8 mouse cellular contexts compared by ENCODE assay signal in genomic region chr5:130255017-130255720, GRCm38 (mm10). TPM values are rescaled to one million over a fixed set of nuclear protein-coding genes. Genes with fewer than 3 reads are reported as not detected.
DNase-seq lines count a peak whose midpoint lies in the region; ATAC-seq and TF ChIP-seq lines count a peak whose summit lies in the region.

TSS of gene Sbds (minus strand) at chr5:130255530.
TSS of gene Tyw1 (plus strand) at chr5:130255619.

- H3K4me2 ChIP-seq in embryonic facial prominence, embryonic 13.5 days: peak within 1 kb of the TSS; percentile 79
- peak within 1 kb of the TSS; percentile 66 for H3K4me2 ChIP-seq in limb, embryonic 12.5 days
- peak within 1 kb of the TSS; percentile 80 for H3K4me2 ChIP-seq in midbrain, embryonic 15.5 days

- peak; percentile 94 for TF ChIP-seq POLR2A in kidney, adult 2 months (IDR thresholded peaks at IDR 0.05; ENCODE audit: low read depth, low read length)
- peak; percentile 93 for TF ChIP-seq POLR2A in spleen, adult 2 months (IDR thresholded peaks at IDR 0.05; ENCODE audit: low read depth, low read length)

- WGBS in embryonic facial prominence, embryonic 13.5 days: under 1% methylated on average over 52 of the region's 52 CpGs
- WGBS in kidney, adult 2 months: under 1% methylated on average over 52 of the region's 52 CpGs
- WGBS in limb, embryonic 12.5 days: under 1% methylated on average over 52 of the region's 52 CpGs
- WGBS in midbrain, embryonic 15.5 days: under 1% methylated on average over 52 of the region's 52 CpGs
- under 1% methylated on average over 52 of the region's 52 CpGs for WGBS in spleen, adult 2 months

- peak within 1 kb of the TSS; percentile 89 for H3K9ac ChIP-seq in embryonic facial prominence, embryonic 13.5 days
- peak within 1 kb of the TSS; percentile 79 for H3K9ac ChIP-seq in limb, embryonic 12.5 days (replicated peaks)
- peak within 1 kb of the TSS; percentile 88 for H3K9ac ChIP-seq in midbrain, embryonic 15.5 days

- ATAC-seq in embryonic facial prominence, embryonic 13.5 days (ENCODE audit: insufficient number of reproducible peaks, insufficient read depth, low FRiP score, low TSS enrichment, low read depth): peak; percentile 83
- ATAC-seq in limb, embryonic 12.5 days (ENCODE audit: insufficient number of reproducible peaks, insufficient read depth, low FRiP score, low TSS enrichment, low read depth): peak; percentile 83
- ATAC-seq in midbrain, embryonic 15.5 days (replicated peaks): peak; percentile 90

- H3K27ac ChIP-seq in embryonic facial prominence, embryonic 13.5 days: peak within 1 kb of the TSS; percentile 86
- H3K27ac ChIP-seq in kidney, adult 2 months (ENCODE audit: insufficient read depth, low read depth, low read length): peak within 1 kb of the TSS; percentile 94
- peak within 1 kb of the TSS; percentile 76 for H3K27ac ChIP-seq in limb, embryonic 12.5 days
- H3K27ac ChIP-seq in midbrain, embryonic 15.5 days: peak within 1 kb of the TSS; percentile 86
- H3K27ac ChIP-seq in spleen, adult 2 months (ENCODE audit: insufficient read depth, low read length): peak within 1 kb of the TSS; percentile 91

- H3K4me3 ChIP-seq in embryonic facial prominence, embryonic 13.5 days: peak within 1 kb of the TSS; percentile 74
- H3K4me3 ChIP-seq in kidney, adult 2 months (ENCODE audit: insufficient read depth, low read depth, low read length): peak within 1 kb of the TSS; percentile 92
- H3K4me3 ChIP-seq in limb, embryonic 12.5 days (replicated peaks): peak within 1 kb of the TSS; percentile 71
- H3K4me3 ChIP-seq in midbrain, embryonic 15.5 days: peak within 1 kb of the TSS; percentile 89
- peak within 1 kb of the TSS; percentile 84 for H3K4me3 ChIP-seq in spleen, adult 2 months (ENCODE audit: extremely low read depth, insufficient read depth, insufficient read length)

- peaks cover 23% of the 10 kb centered on the region for H3K4me1 ChIP-seq in embryonic facial prominence, embryonic 13.5 days
- peaks cover 5% of the 10 kb centered on the region; the same call in 1 of the 2 replicates for H3K4me1 ChIP-seq in kidney, adult 2 months (ENCODE audit: control insufficient read depth, insufficient read depth, low read length)
- H3K4me1 ChIP-seq in limb, embryonic 12.5 days (replicated peaks): peaks cover 13% of the 10 kb centered on the region
- peaks cover 28% of the 10 kb centered on the region for H3K4me1 ChIP-seq in midbrain, embryonic 15.5 days
- H3K4me1 ChIP-seq in spleen, adult 2 months (ENCODE audit: control insufficient read depth, insufficient read depth, insufficient read length): peaks cover 2% of the 10 kb centered on the region; the same call in 1 of the 2 replicates

- H3K27me3 ChIP-seq in embryonic facial prominence, embryonic 13.5 days: no peaks in the 10 kb centered on the region
- no peaks in the 10 kb centered on the region for H3K27me3 ChIP-seq in kidney, adult 2 months (replicated peaks; ENCODE audit: control insufficient read depth, insufficient read depth, low read length)
- no peaks in the 10 kb centered on the region for H3K27me3 ChIP-seq in limb, embryonic 12.5 days
- H3K27me3 ChIP-seq in midbrain, embryonic 15.5 days (replicated peaks): no peaks in the 10 kb centered on the region
- no peaks in the 10 kb centered on the region for H3K27me3 ChIP-seq in spleen, adult 2 months (ENCODE audit: control insufficient read depth, insufficient read depth, low read length)

- no peaks in the 10 kb centered on the region for H3K9me3 ChIP-seq in embryonic facial prominence, embryonic 13.5 days
- no peaks in the 10 kb centered on the region for H3K9me3 ChIP-seq in limb, embryonic 12.5 days
- H3K9me3 ChIP-seq in midbrain, embryonic 15.5 days: no peaks in the 10 kb centered on the region

- H3K36me3 ChIP-seq in embryonic facial prominence, embryonic 13.5 days: peaks cover 32% of the 10 kb centered on the region
- peaks cover 3% of the 10 kb centered on the region; the same call in 1 of the 2 replicates for H3K36me3 ChIP-seq in kidney, adult 2 months (ENCODE audit: control insufficient read depth, insufficient read depth, low read length)
- H3K36me3 ChIP-seq in limb, embryonic 12.5 days: peaks cover 44% of the 10 kb centered on the region
- peaks cover 30% of the 10 kb centered on the region for H3K36me3 ChIP-seq in midbrain, embryonic 15.5 days (replicated peaks)
- peaks cover 25% of the 10 kb centered on the region for H3K36me3 ChIP-seq in spleen, adult 2 months (ENCODE audit: control insufficient read depth, insufficient read depth, low read length)

- no peak for TF ChIP-seq CTCF in kidney, adult 2 months (conservative IDR thresholded peaks at IDR 0.05; ENCODE audit: insufficient read depth, insufficient read length, low read depth, low read length)
- TF ChIP-seq CTCF in spleen, adult 2 months (IDR thresholded peaks at IDR 0.05; ENCODE audit: extremely low read depth, insufficient read depth, insufficient read length, insufficient replicate concordance): no peak

- peak; percentile 93 for DNase-seq in 3134 (ENCODE audit: extremely low read depth, insufficient read length, low spot score)
- peak; percentile 97 to 99 for DNase-seq in adrenal gland, postnatal 36 days
- peak; percentile 98 to 99 for DNase-seq in heart, adult 18-20 months
- DNase-seq in kidney, adult 2 months: peak; percentile 99
- DNase-seq in spleen, adult 2 months (ENCODE audit: low read depth in 1 of 2, low spot score in 2 of 2): peak; percentile 98 to 99

RNA-seq across cellular contexts. Expression of gene Sbds, which starts in this region (rescaled TPM):
- 100 to 1,000 TPM; 109 TPM for total RNA-seq in adrenal gland, postnatal 36 days (2021)
- 66.5 and 68.9 TPM in 2 replicates for polyA plus RNA-seq in embryonic facial prominence, embryonic 13.5 days (2015; fragmentation: Nextera tagmentation; extraction: Ambion mirVana)
- total RNA-seq in heart, adult 18-20 months (2021): 10 to 100 TPM; 52.0 to 55.9 TPM
- 33.7 and 40.7 TPM in 2 replicates for polyA plus RNA-seq in kidney, adult 2 months (2012; rRNA removed)
- 63.4 and 64.8 TPM in 2 replicates for polyA plus RNA-seq in limb, embryonic 12.5 days (2016; fragmentation: Nextera tagmentation; extraction: Ambion mirVana)
- polyA plus RNA-seq in midbrain, embryonic 15.5 days (2015; fragmentation: Nextera tagmentation; extraction: Ambion mirVana): 48.5 and 55.1 TPM in 2 replicates
- polyA plus RNA-seq in spleen, adult 2 months (2012; rRNA removed): 16.9 and 18.7 TPM in 2 replicates

RNA-seq across cellular contexts. Expression of gene Tyw1, which starts in this region (rescaled TPM):
- total RNA-seq in adrenal gland, postnatal 36 days (2021): 10 to 100 TPM; 28.1 to 32.3 TPM
- polyA plus RNA-seq in embryonic facial prominence, embryonic 13.5 days (2015; fragmentation: Nextera tagmentation; extraction: Ambion mirVana): 26.6 and 27.1 TPM in 2 replicates
- total RNA-seq in heart, adult 18-20 months (2021): 1 to 10 TPM; 6.4 to 9.1 TPM
- polyA plus RNA-seq in kidney, adult 2 months (2012; rRNA removed): 12.1 and 12.7 TPM in 2 replicates
- 28.4 and 31.5 TPM in 2 replicates for polyA plus RNA-seq in limb, embryonic 12.5 days (2016; fragmentation: Nextera tagmentation; extraction: Ambion mirVana)
- polyA plus RNA-seq in midbrain, embryonic 15.5 days (2015; fragmentation: Nextera tagmentation; extraction: Ambion mirVana): 22.7 and 22.9 TPM in 2 replicates
- 7.9 and 9.0 TPM in 2 replicates for polyA plus RNA-seq in spleen, adult 2 months (2012; rRNA removed)

Comparison
In these comparisons a context has a peak if more than half of its experiments do, and no peak if none do; other contexts are left out.
1. Peak in every context shown above with its lines: DNase-seq, ATAC-seq, H3K4me3 ChIP-seq and H3K27ac ChIP-seq.